Mouse (Mus musculus) brain, embryonic 14.5 days (tissue): ENCODE measurements around the gene Hdc.

ENCODE experiments used
- CTCF ChIP-seq: fragments of 200-500 bp; IDR thresholded peaks from 2 replicates; pipeline ENCODE4 v1.5.1; 2012; ENCODE audit warnings: inconsistent platforms, mild to moderate bottlenecking, moderate library complexity, borderline replicate concordance; ENCODE audit not compliant: insufficient read depth, insufficient read length; ENCODE audit errors: extremely low read depth
- POLR2A ChIP-seq: fragments of 200-500 bp; IDR thresholded peaks from 2 replicates; pipeline ENCODE4 v1.6.1; 2012; ENCODE audit warnings: mild to moderate bottlenecking, inconsistent platforms, borderline replicate concordance; ENCODE audit not compliant: poor library complexity, insufficient read depth, insufficient read length, severe bottlenecking; ENCODE audit errors: extremely low read depth

DNA sequence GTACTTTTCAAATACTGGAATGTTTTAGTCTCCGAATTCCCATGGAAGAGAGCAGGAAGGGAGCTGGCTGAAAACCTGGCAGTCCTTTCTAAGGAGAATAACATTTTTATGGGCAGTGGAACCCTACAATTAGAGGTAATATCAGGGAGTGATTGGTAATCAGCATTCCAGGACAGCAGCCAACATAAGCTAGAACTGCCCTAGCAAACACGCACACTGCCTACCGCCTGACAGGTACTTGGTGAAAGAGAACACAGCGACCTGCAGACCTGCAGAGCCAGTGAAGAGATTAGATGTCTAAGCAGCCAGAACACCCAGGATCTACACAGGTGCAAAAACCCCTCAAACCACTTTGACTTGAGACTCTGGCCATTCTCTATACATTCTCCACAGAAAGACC is 46.4 kb downstream of the Hdc start:
- TF ChIP-seq POLR2A (no peak), CTCF (no peak)
